ENCODE assay signal across 9 mouse cellular contexts in the genomic region with DNA sequence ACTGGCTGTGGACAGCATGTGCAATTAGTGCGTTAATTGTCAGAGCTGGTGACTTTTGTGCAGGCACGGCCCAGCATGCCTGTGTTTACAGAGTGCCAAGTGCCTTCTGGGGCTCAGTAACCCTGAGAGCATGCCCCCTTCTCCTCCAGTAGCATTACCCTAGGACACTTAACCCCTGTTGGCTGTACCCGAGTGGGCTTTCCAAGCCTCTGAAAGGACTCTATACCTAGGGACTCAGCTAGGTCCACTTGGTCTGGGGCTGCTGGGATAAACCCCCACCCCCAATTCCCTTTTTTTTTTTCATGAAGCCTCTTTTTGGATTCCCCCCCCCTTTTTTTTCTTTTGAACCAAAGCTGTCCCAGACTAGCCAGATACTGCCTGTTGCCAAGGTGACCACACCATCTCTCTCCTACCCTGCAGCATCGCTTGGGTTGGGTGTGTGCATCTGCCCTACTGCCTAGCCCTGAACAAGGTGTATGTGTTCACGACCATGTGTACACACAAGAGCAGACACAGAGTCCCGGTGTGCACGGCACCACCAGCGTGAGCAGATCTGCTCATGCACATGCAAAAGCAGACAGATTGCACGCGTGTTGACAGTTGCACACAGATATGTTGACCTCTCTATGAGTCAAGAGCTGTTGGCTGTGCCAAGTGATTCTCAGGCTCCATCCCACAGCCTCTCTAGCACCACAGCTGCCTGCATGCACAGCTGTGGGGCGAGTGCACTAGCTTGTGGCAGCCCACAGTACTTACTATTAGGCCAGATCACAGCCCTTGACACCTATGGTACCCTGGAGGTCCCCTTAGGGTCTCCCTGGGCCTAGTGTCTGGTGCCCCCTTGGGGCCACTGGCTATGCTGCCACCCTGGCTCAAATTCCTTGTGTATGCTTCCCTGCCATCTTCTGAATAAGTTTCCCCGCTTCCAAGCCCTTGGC. TPM values are rescaled to one million over a fixed set of nuclear protein-coding genes. Genes with fewer than 3 reads are reported as not detected.
DNase-seq lines count a peak whose midpoint lies in the region; ATAC-seq and TF ChIP-seq lines count a peak whose summit lies in the region.
"Had no signal": no experiment of that assay in that cellular context is flagged by ENCODE, and none has a peak within 500 bp of the region (broad histone marks: within the 10 kb centered on the region; RNA-seq: fewer than 3 reads in every experiment).

No protein-coding gene starts in this region.

- TF ChIP-seq EP300 in heart, postnatal 0 days (IDR thresholded peaks at IDR 0.05; ENCODE audit: low read depth): no peak

- no peaks in the 10 kb centered on the region; the same call in 1 of the 2 replicates for H3K9me3 ChIP-seq in megakaryocyte, embryonic 14.5 days
- no peaks in the 10 kb centered on the region for H3K9me3 ChIP-seq in heart, postnatal 0 days (replicated peaks; ENCODE audit: control insufficient read depth, low read length)

- no peak overlapping the region for H3K9ac ChIP-seq in heart, postnatal 0 days (replicated peaks; ENCODE audit: low read depth, low read length)

- peak overlapping the region; percentile 53 for H3K4me3 ChIP-seq in megakaryocyte, embryonic 14.5 days (replicated peaks)
- H3K4me3 ChIP-seq in heart, postnatal 0 days (ENCODE audit: low read depth, low read length): no peak overlapping the region
- H3K4me3 ChIP-seq: erythroblast, embryonic 14.5 days had no signal

- peak; percentile 11 for DNase-seq in CD4-positive, CD25-positive, alpha-beta regulatory T cell, adult 2 months (ENCODE audit: low read depth, low spot score)
- peak; percentile 41 for DNase-seq in heart, postnatal 0 days (ENCODE audit: low spot score)
- peak; percentile 22 for DNase-seq in lung, postnatal 36 days
- DNase-seq in frontal cortex, postnatal 36 days (ENCODE audit: low spot score in 2 of 2): no peak
- DNase-seq in urinary bladder, postnatal 36 days (ENCODE audit: low spot score in 2 of 2): no peak

- H3K4me1 ChIP-seq in megakaryocyte, embryonic 14.5 days: peaks cover 25% of the 10 kb centered on the region
- H3K4me1 ChIP-seq in heart, postnatal 0 days (ENCODE audit: control insufficient read depth, insufficient read depth): peaks cover 16% of the 10 kb centered on the region

- H3K27me3 ChIP-seq in megakaryocyte, embryonic 14.5 days (replicated peaks): peaks cover 85% of the 10 kb centered on the region
- H3K27me3 ChIP-seq in heart, postnatal 0 days (ENCODE audit: control insufficient read depth, insufficient read depth, low read length): no peaks in the 10 kb centered on the region

- no peak for ATAC-seq in CD4-positive, CD25-positive, alpha-beta regulatory T cell, adult 4 months
- no peak for ATAC-seq in megakaryocyte, adult 5-6 weeks (ENCODE audit: poor library complexity, severe bottlenecking)
- ATAC-seq in heart, postnatal 0 days (ENCODE audit: insufficient read depth, low read depth): peak; percentile 79

- no peaks in the 10 kb centered on the region for H3K36me3 ChIP-seq in megakaryocyte, embryonic 14.5 days (replicated peaks; ENCODE audit: low read length)
- no peaks in the 10 kb centered on the region for H3K36me3 ChIP-seq in heart, postnatal 0 days (replicated peaks; ENCODE audit: control insufficient read depth, insufficient read depth, low read length)

- H3K4me2 ChIP-seq in heart, postnatal 0 days (ENCODE audit: low read depth, low read length): no peak overlapping the region

- peak; percentile 65 for TF ChIP-seq CTCF in heart, postnatal 0 days (IDR thresholded peaks at IDR 0.05; ENCODE audit: low read depth)

- WGBS in heart, postnatal 0 days: 73% methylated on average over 12 of the region's 12 CpGs

- no peak overlapping the region for H3K27ac ChIP-seq in heart, postnatal 0 days (ENCODE audit: low read depth)

RNA-seq across cellular contexts. Expression of a gene that starts 21.0 kb away (rescaled TPM):
- polyA plus RNA-seq in CD4-positive, CD25-positive, alpha-beta regulatory T cell, adult 4 months (2017; shearing (Covaris generic)): not detected
- polyA plus RNA-seq in megakaryocyte, embryonic 14.5 days (2012; ENCODE audit: insufficient read depth, low replicate concordance): not detected in 2 replicates
- not detected in 2 replicates for total RNA-seq in megakaryocyte, adult 5-6 weeks (2015)
- not detected in 2 replicates for total RNA-seq in megakaryocyte, adult 5-6 weeks (2017)
- total RNA-seq in heart, postnatal 0 days (2014; rRNA removed; ENCODE audit: low replicate concordance): 38.9 and 69.3 TPM in 2 replicates
- 9.5 and 10.8 TPM in 2 replicates for polyA plus RNA-seq in heart, postnatal 0 days (2015; fragmentation: Nextera tagmentation; extraction: Ambion mirVana)

Comparison
In these comparisons a context has a peak if more than half of its experiments do, and no peak if none do; other contexts are left out.
1. DNase-seq: peak in CD4-positive, CD25-positive, alpha-beta regulatory T cell, adult 2 months (single experiment), heart, postnatal 0 days (single experiment) and lung, postnatal 36 days (single experiment); none in frontal cortex, postnatal 36 days (0 of 2) and urinary bladder, postnatal 36 days (0 of 2).
2. RNA of a gene that starts 21.0 kb away (polyA plus RNA-seq): 9.5 to 10.8 TPM in heart, postnatal 0 days; not detected in CD4-positive, CD25-positive, alpha-beta regulatory T cell, adult 4 months and not detected in megakaryocyte, embryonic 14.5 days; every median in the first group is over 10 times any median in the second.